Mouse (Mus musculus): ENCODE results near the gene Vti1a. TPM values are rescaled to one million over a fixed set of nuclear protein-coding genes. Genes with fewer than 3 reads are reported as not detected.

Gene Vti1a
- polyA plus RNA-seq, 1 experiment = 10.5 TPM

GRCm38 (mm10) chr19:55337066-55337465 lies 21.0 kb downstream of the Vti1a start:
- no peak for TF ChIP-seq GATA1 (IDR thresholded peaks at IDR 0.05; ENCODE audit: low read length)

- no peak for TF ChIP-seq GATA1 (IDR thresholded peaks at IDR 0.05; ENCODE audit: low read length)
Observed at GRCm38 (mm10) chr19:55337664-55338063, 21.6 kb downstream of the Vti1a start.

- TF ChIP-seq GATA1 (IDR thresholded peaks at IDR 0.05; ENCODE audit: low read length) = no peak
Observed at GRCm38 (mm10) chr19:55340521-55340920, 24.4 kb downstream of the Vti1a start.

GRCm38 (mm10) chr19:55341377-55341776 lies 25.3 kb downstream of the Vti1a start:
- TF ChIP-seq GATA1 (IDR thresholded peaks at IDR 0.05; ENCODE audit: low read length) = no peak

- no peak for TF ChIP-seq GATA1 (IDR thresholded peaks at IDR 0.05; ENCODE audit: low read length)
Observed at GRCm38 (mm10) chr19:55342423-55342822, 26.3 kb downstream of the Vti1a start.

- no peak for TF ChIP-seq GATA1 (IDR thresholded peaks at IDR 0.05; ENCODE audit: low read length)
Observed at GRCm38 (mm10) chr19:55343274-55343673, 27.2 kb downstream of the Vti1a start.

- TF ChIP-seq GATA1 (IDR thresholded peaks at IDR 0.05; ENCODE audit: low read length) = no peak
Observed at GRCm38 (mm10) chr19:55348187-55348586, 32.1 kb downstream of the Vti1a start.

GRCm38 (mm10) chr19:55350673-55351378 lies 34.7 kb downstream of the Vti1a start:
- no peak for TF ChIP-seq GATA1 (IDR thresholded peaks at IDR 0.05; ENCODE audit: low read length)

- no peak for TF ChIP-seq GATA1 (IDR thresholded peaks at IDR 0.05; ENCODE audit: low read length)
Observed at GRCm38 (mm10) chr19:55362606-55363005, 46.5 kb downstream of the Vti1a start.

- TF ChIP-seq GATA1 (IDR thresholded peaks at IDR 0.05; ENCODE audit: low read length) = no peak
Observed at GRCm38 (mm10) chr19:55369691-55370090, 53.6 kb downstream of the Vti1a start.

- TF ChIP-seq GATA1 (IDR thresholded peaks at IDR 0.05; ENCODE audit: low read length) = peak; percentile 44
Observed at GRCm38 (mm10) chr19:55376331-55376730, 60.2 kb downstream of the Vti1a start.

GRCm38 (mm10) chr19:55377465-55377864 lies 61.4 kb downstream of the Vti1a start:
- TF ChIP-seq GATA1 (IDR thresholded peaks at IDR 0.05; ENCODE audit: low read length) = no peak

GRCm38 (mm10) chr19:55378884-55379283 lies 62.8 kb downstream of the Vti1a start:
- TF ChIP-seq GATA1 (IDR thresholded peaks at IDR 0.05; ENCODE audit: low read length) = no peak

GRCm38 (mm10) chr19:55380764-55381163 lies 64.7 kb downstream of the Vti1a start:
- TF ChIP-seq GATA1 (IDR thresholded peaks at IDR 0.05; ENCODE audit: low read length) = no peak

GRCm38 (mm10) chr19:55381343-55381742 lies 65.2 kb downstream of the Vti1a start:
- TF ChIP-seq GATA1 (IDR thresholded peaks at IDR 0.05; ENCODE audit: low read length) = no peak

- no peak for TF ChIP-seq GATA1 (IDR thresholded peaks at IDR 0.05; ENCODE audit: low read length)
Observed at GRCm38 (mm10) chr19:55382745-55383144, 66.7 kb downstream of the Vti1a start.

GRCm38 (mm10) chr19:55384634-55385033 lies 68.5 kb downstream of the Vti1a start:
- TF ChIP-seq GATA1 (IDR thresholded peaks at IDR 0.05; ENCODE audit: low read length) = no peak

- no peak for TF ChIP-seq GATA1 (IDR thresholded peaks at IDR 0.05; ENCODE audit: low read length)
Observed at GRCm38 (mm10) chr19:55389019-55389418, 72.9 kb downstream of the Vti1a start.

Data from G1E-ER4 (cell line).